Mouse (Mus musculus) adrenal gland, postnatal 0 days (tissue): ENCODE results near the gene Gmeb1. TPM values are rescaled to one million over a fixed set of nuclear protein-coding genes. Genes with fewer than 3 reads are reported as not detected.

Source experiments
- microRNA-seq: library from miRNA; unstranded; fragments of <30 nt; microRNA quantifications from one replicate; pipeline ENCODE4, GENCODE M21; 2016; ENCODE audit warnings: borderline replicate concordance; ENCODE audit not compliant: insufficient number of aligned reads
- polyA plus RNA-seq: library from polyadenylated mRNA; unstranded; fragments of >200 nt; fragmentation: Nextera tagmentation; extraction: Ambion mirVana; gene quantifications from 2 replicates; pipeline ENCODE4 v1.2.1, GENCODE M21; 2015

Gmeb1 gene
- 10.6 and 15.1 TPM in 2 replicates for polyA plus RNA-seq

DNA sequence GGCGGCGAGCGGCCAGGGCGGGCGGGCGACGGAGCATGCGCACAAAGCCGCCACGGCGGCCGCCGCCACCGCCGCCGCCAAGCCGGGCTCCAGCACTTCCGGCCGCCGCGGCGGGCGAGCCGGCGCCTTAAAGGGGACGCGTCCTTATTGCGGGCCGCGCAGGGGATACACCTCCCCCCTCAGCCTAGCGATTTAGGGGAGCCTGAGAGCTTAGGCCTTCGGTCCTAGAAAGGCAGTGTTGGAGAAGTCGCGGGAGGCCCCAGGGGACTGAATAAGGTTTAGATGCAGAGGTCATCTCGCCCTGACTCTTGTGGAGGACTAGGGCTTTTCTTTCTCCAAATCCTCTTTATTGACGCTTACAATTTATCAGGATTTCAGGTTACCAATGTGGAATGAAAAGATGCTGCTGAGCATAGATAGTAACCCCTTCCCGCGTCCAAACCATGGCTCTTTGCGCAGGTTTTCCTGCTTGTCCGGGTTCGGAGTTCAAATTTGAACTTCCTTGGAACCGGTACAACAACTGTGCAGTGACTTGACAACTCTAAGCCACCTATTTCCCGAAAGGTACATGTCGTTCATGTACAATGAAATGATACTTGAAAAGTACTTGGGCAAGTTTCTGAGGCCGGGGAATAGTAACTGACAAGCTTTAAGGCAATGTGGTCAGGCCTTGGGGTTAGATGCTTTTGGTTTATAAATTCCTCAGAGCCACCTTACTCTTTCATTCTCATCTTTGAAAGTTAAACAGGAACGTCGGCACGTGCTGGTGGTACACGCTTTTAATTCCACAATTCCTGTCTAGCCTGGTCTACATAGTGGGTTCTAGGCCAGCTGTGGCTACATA, at the start of gene Gmeb1:
Gene Gmeb1, minus strand, starts transcription at position 89 of the 844 bp plus-strand sequence.

DNA sequence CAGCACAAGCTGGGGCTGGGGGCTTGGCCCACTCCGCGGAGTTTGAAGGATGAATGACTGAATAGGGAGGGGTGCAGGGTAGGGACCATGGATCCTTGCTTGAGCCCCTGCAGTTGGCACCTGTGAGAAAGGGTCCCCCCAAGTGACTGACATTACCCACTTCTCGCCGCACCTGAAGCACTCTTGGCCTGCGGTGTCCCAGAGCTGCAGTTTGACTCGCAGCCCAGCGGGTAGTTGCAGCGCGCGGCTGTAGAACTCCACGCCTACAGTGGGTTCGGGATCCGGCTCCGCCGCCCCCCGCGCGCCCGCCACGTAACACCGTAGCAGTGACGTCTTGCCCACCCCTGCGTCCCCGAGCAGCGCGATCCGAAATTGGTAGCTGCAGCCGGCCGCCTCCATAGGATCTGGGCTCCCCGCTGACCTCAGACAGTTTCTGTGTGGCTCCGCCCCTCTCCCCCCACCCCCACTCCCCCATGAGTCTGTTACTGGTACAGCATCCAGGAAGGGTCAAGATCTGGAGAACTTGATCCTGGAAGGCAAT, 41.6 kb upstream of the Gmeb1 start, which contains the start of gene Rab42:
Gene Rab42, minus strand, starts transcription at position 447 of the 541 bp plus-strand sequence.

DNA sequence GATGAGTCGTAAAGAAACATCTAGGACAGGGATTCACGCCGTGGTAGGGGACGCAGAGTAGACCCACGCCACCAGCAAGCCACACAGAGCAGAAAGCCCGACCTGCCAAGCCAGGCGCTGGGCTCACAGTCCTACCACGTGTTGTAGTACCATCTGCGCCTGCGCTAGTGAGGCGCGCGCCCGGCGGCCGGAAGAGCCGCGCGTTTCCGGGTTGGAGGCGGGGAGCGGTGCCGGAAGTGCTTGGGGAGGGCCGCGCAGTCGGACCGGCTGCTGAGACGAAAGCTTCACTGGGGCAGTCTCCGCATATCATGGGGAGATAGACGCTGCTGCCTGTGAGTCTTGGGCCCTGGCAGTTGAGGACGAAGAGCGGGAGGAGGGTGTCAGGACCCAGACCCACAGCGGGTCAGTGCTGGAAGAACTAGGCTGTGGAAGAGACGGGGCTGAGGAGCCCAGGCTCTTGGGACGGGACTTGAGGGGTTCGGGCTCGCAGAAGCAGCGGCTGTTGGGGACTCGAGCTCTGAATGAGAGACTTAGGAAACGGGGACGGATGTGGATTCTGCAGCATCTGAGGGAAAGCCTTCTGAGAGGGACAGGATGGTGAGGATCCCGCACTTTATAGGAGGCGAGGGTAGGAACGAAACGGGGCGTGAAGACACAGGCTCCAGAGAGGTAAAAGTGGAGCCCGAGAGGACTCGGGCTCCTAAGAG, 12.9 kb upstream of the Gmeb1 start, which contains the start of gene Taf12:
Gene Taf12, plus strand, starts transcription at position 220 of the 707 bp plus-strand sequence.

DNA sequence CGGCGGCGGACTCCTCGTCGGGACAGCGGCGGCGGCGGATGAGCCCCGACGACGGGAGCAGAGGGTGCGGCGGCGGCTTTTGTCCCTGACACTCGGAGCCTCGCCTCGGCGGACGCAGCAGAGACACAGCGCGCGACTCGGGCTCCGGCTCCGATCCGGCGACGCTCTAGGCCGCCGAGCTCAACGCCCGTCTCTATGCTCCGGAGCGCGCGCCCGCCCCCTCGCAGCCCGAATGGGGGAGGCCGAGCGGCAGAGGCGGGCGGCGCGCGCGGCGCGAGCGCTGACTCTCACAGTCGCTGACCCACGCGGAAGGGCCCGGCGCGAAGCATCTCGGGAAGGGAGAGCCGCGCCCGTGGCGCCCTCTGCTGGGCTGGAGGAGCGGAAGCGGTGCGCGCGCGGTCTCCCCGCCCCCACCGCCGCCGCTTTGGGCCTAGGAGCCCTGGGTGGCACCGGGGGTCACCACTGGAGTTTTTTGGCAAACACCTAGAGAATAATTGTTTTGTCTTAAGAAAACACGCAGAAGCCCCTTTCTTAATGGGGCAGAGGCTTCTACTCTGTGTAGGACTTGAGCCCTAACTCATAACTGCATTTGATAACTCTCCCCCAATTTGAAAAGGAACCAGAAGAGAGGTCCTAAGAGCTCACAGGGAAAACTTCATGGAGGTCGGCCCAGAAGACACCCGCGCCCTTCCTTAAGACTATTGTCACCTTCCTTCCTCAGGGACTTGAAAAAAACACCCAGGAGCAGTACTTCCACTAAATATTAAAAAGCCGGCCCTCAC, 49.3 kb downstream of the Gmeb1 start, which contains the start of gene Ythdf2:
Gene Ythdf2, minus strand, starts transcription at position 351 of the 782 bp plus-strand sequence.

Small RNA genes lying within 50 kb of the gene (microRNA-seq; reads per million reads assigned to microRNA genes)
- gene Gm22033: not detected

Other genes with a start within 250 kb of the Gmeb1 start
- gene Gm10300, start 186.9 kb downstream of the Gmeb1 start, polyA plus RNA-seq: 0.11 and 0.22 TPM in 2 replicates
- 22.7 and 26.2 TPM in 2 replicates for gene Epb41, start 186.3 kb downstream of the Gmeb1 start, polyA plus RNA-seq
- gene Oprd1, start 117.1 kb downstream of the Gmeb1 start, polyA plus RNA-seq: 0.14 TPM in 1 of 2 replicates, not detected in the other
- gene Ythdf2, start 49.3 kb downstream of the Gmeb1 start, polyA plus RNA-seq: 42.7 and 56.0 TPM in 2 replicates
- 22.9 and 32.0 TPM in 2 replicates for gene Taf12, start 12.8 kb upstream of the Gmeb1 start, polyA plus RNA-seq
- gene Rab42, start 41.8 kb upstream of the Gmeb1 start, polyA plus RNA-seq: 7.1 and 11.7 TPM in 2 replicates
- gene Trnau1ap, start 67.9 kb upstream of the Gmeb1 start, polyA plus RNA-seq: 95.5 and 127 TPM in 2 replicates
- 17.6 and 21.6 TPM in 2 replicates for gene Rcc1, start 92.0 kb upstream of the Gmeb1 start, polyA plus RNA-seq
- 14.0 and 22.7 TPM in 2 replicates for gene Phactr4, start 160.9 kb upstream of the Gmeb1 start, polyA plus RNA-seq
- gene Med18, start 202.3 kb upstream of the Gmeb1 start, polyA plus RNA-seq: 8.4 and 15.9 TPM in 2 replicates
- gene Sesn2, start 248.9 kb upstream of the Gmeb1 start, polyA plus RNA-seq: 4.5 and 9.3 TPM in 2 replicates